Mouse (Mus musculus) ovary, postnatal 36 days (tissue): ENCODE results near the gene Klhl8.

Experiments used
- DNase-seq: peaks from one replicate; pipeline ENCODE4 v3.0.0; 2022; ENCODE audit warnings: low spot score, mixed read lengths

Gene Klhl8

GRCm38 (mm10) chr5:103914335-103915226, 3.5 kb upstream of the Klhl8 start:
- no peak for DNase-seq

- DNase-seq, result no peak
These were observed 2.1 kb upstream of the Klhl8 start for GRCm38 (mm10) chr5:103913150-103913549.

- no peak for DNase-seq
These were observed 496 bp upstream of the Klhl8 start for GRCm38 (mm10) chr5:103911555-103911954.

GRCm38 (mm10) chr5:103910156-103910555, 903 bp downstream of the Klhl8 start:
- DNase-seq, result no peak

- DNase-seq, result no peak
These were observed 1.6 kb downstream of the Klhl8 start for GRCm38 (mm10) chr5:103909466-103909865.

GRCm38 (mm10) chr5:103908851-103909250, 2.2 kb downstream of the Klhl8 start:
- no peak for DNase-seq

- DNase-seq, result no peak
These were observed 3.2 kb downstream of the Klhl8 start for GRCm38 (mm10) chr5:103907844-103908243.

- DNase-seq, result no peak
These were observed 4.9 kb downstream of the Klhl8 start for GRCm38 (mm10) chr5:103906173-103906572.

GRCm38 (mm10) chr5:103898310-103898709, 12.7 kb downstream of the Klhl8 start:
- no peak for DNase-seq

GRCm38 (mm10) chr5:103889766-103890165, 21.3 kb downstream of the Klhl8 start:
- no peak for DNase-seq

- no peak for DNase-seq
These were observed 47.3 kb downstream of the Klhl8 start for GRCm38 (mm10) chr5:103863759-103864158.

- no peak for DNase-seq
These were observed 50.4 kb downstream of the Klhl8 start for GRCm38 (mm10) chr5:103860622-103861021.

- no peak for DNase-seq
These were observed 53.9 kb downstream of the Klhl8 start for GRCm38 (mm10) chr5:103857151-103857550.

- no peak for DNase-seq
These were observed 54.6 kb downstream of the Klhl8 start for GRCm38 (mm10) chr5:103856286-103857009.

- DNase-seq, result no peak
These were observed 55.4 kb downstream of the Klhl8 start for GRCm38 (mm10) chr5:103855483-103856211.

GRCm38 (mm10) chr5:103854807-103855194, 56.3 kb downstream of the Klhl8 start:
- DNase-seq, result no peak

GRCm38 (mm10) chr5:103854041-103854806, 56.8 kb downstream of the Klhl8 start:
- no peak for DNase-seq

GRCm38 (mm10) chr5:103852756-103853549, 58.1 kb downstream of the Klhl8 start:
- DNase-seq, result no peak

GRCm38 (mm10) chr5:103848546-103848945, 62.5 kb downstream of the Klhl8 start:
- DNase-seq, result no peak

GRCm38 (mm10) chr5:103846609-103847008, 64.5 kb downstream of the Klhl8 start:
- DNase-seq, result no peak

GRCm38 (mm10) chr5:103846154-103846551, 64.9 kb downstream of the Klhl8 start:
- DNase-seq, result no peak
